Mouse (Mus musculus) ES-E14 (cell line): Measurements from ENCODE around the gene Zfp536.

Experiments
- CHD2 ChIP-seq: IDR thresholded peaks from 2 replicates; pipeline ENCODE4 v1.6.1; 2014; ENCODE audit warnings: mild to moderate bottlenecking, low read depth, low read length, inconsistent platforms
- HCFC1 ChIP-seq: IDR thresholded peaks from 2 replicates; pipeline ENCODE4 v1.6.1; 2012; ENCODE audit warnings: low read length, inconsistent platforms, borderline replicate concordance; ENCODE audit not compliant: insufficient read depth
- MAFK ChIP-seq: IDR thresholded peaks from 2 replicates; pipeline ENCODE4 v1.6.1; 2014; ENCODE audit warnings: mild to moderate bottlenecking, low read depth, low read length, inconsistent platforms; ENCODE audit not compliant: insufficient read depth
- ZC3H11A ChIP-seq: IDR thresholded peaks from 2 replicates; pipeline ENCODE4 v1.6.1; 2012; ENCODE audit warnings: low read depth, mild to moderate bottlenecking, inconsistent platforms, low read length, borderline replicate concordance
- ZNF384 ChIP-seq: IDR thresholded peaks from 2 replicates; pipeline ENCODE4 v1.6.1; 2012; ENCODE audit warnings: low read depth, low read length, inconsistent platforms

GRCm38 (mm10) chr7:37818631-37819340 lies 45.3 kb upstream of the Zfp536 start:
- TF ChIP-seq HCFC1 (no peak), ZC3H11A (no peak), CHD2 (no peak), MAFK (no peak), ZNF384 (no peak)
